Mouse (Mus musculus) gastrocnemius, adult 2 months (tissue): ENCODE results near the gene Twsg1. TPM values are rescaled to one million over a fixed set of nuclear protein-coding genes. Genes with fewer than 3 reads are reported as not detected.

Experiments used
- DNase-seq: peaks from one replicate; pipeline ENCODE4 v3.0.0; 2022
- H3K27ac ChIP-seq: fragments of 200-600 bp; 2 replicates; pipeline ENCODE4 v1.8.1; 2022; ENCODE audit warnings: mild to moderate bottlenecking
- H3K4me3 ChIP-seq: fragments of 200-600 bp; 2 replicates; pipeline ENCODE4 v1.8.1; 2022; ENCODE audit warnings: mild to moderate bottlenecking, moderate library complexity
- CTCF ChIP-seq: fragments of 200-600 bp; IDR thresholded peaks from 2 replicates; pipeline ENCODE4 v1.8.1; 2022; ENCODE audit warnings: antibody characterized with exemption, mild to moderate bottlenecking, moderate library complexity
- intact Hi-C: fragments of 180-260 bp; cut with DNase I; formaldehyde crosslinking; loops from one replicate; pipeline ENCODE4 v1.15.1; 2025
- total RNA-seq, 2 experiments: library from RNA; stranded (reverse); gene quantifications; 2 replicates each; pipeline ENCODE4 v1.2.3; 2021

Gene Twsg1
- total RNA-seq, 2 experiments from 2014 or later = 25.2 to 31.6 TPM

- no peak for DNase-seq
- no peak overlapping the region for H3K27ac ChIP-seq
- intact Hi-C loops = loop anchor here (5.0 kb wide), 2 partner anchors 80 to 155 kb away; no protein-coding TSS in a partner anchor
- peak; percentile 34; the same call in 1 of the 2 replicates for TF ChIP-seq CTCF
- H3K4me3 ChIP-seq = no peak overlapping the region
Observed at GRCm38 (mm10) chr17:65952083-65952482, 1.1 kb upstream of the Twsg1 start.

GRCm38 (mm10) chr17:65950183-65950582 lies 843 bp downstream of the Twsg1 start:
- DNase-seq = no peak
- Histone ChIP-seq H3K4me3 (peak overlapping the region; percentile 79), H3K27ac (peak overlapping the region; percentile 95)
- intact Hi-C loops = loop anchor here (5.0 kb wide), 2 partner anchors 78 to 157 kb away; no protein-coding TSS in a partner anchor
- TF ChIP-seq CTCF = no peak

- peak overlapping the region; percentile 47 for H3K4me3 ChIP-seq
- intact Hi-C loops = no loop called here
- peak overlapping the region; percentile 86 for H3K27ac ChIP-seq
- no peak for DNase-seq
- no peak for TF ChIP-seq CTCF
Observed at GRCm38 (mm10) chr17:65947307-65947706, 3.7 kb downstream of the Twsg1 start.

GRCm38 (mm10) chr17:65945420-65945819 lies 5.6 kb downstream of the Twsg1 start:
- no peak overlapping the region for H3K4me3 ChIP-seq
- no peak overlapping the region for H3K27ac ChIP-seq
- TF ChIP-seq CTCF = no peak
- intact Hi-C loops = no loop called here
- DNase-seq = no peak

GRCm38 (mm10) chr17:65942394-65942793 lies 8.6 kb downstream of the Twsg1 start:
- TF ChIP-seq CTCF = no peak
- no peak overlapping the region for H3K27ac ChIP-seq
- intact Hi-C loops = no loop called here
- no peak overlapping the region for H3K4me3 ChIP-seq
- DNase-seq = no peak

- no peak for TF ChIP-seq CTCF
- intact Hi-C loops = no loop called here
- Histone ChIP-seq H3K27ac (no peak overlapping the region; the same call in 1 of the 2 replicates), H3K4me3 (no peak overlapping the region)
- no peak for DNase-seq
Observed at GRCm38 (mm10) chr17:65941275-65941674, 9.8 kb downstream of the Twsg1 start.

- DNase-seq = no peak
- TF ChIP-seq CTCF = no peak
- Histone ChIP-seq H3K27ac (peak overlapping the region; percentile 74), H3K4me3 (peak overlapping the region; percentile 48)
- intact Hi-C loops = no loop called here
Observed at GRCm38 (mm10) chr17:65940221-65940620, 10.8 kb downstream of the Twsg1 start.

GRCm38 (mm10) chr17:65939461-65940192 lies 11.4 kb downstream of the Twsg1 start:
- intact Hi-C loops = no loop called here
- peak overlapping the region; percentile 48 for H3K4me3 ChIP-seq
- no peak for DNase-seq

GRCm38 (mm10) chr17:65937671-65938070 lies 13.4 kb downstream of the Twsg1 start:
- intact Hi-C loops = no loop called here
- TF ChIP-seq CTCF = no peak
- H3K4me3 ChIP-seq = no peak overlapping the region

More at GRCm38 (mm10) chr17:65939461-65940192, 11.4 kb downstream of the Twsg1 start:
- peak overlapping the region; percentile 74 for H3K27ac ChIP-seq
- no peak for TF ChIP-seq CTCF

GRCm38 (mm10) chr17:65933741-65934140 lies 17.3 kb downstream of the Twsg1 start:
- Histone ChIP-seq H3K27ac (no peak overlapping the region), H3K4me3 (no peak overlapping the region)
- DNase-seq = no peak
- peak; percentile 52 for TF ChIP-seq CTCF
- intact Hi-C loops = no loop called here

More at GRCm38 (mm10) chr17:65937671-65938070, 13.4 kb downstream of the Twsg1 start:
- no peak for DNase-seq
- H3K27ac ChIP-seq = 0 out of 2 replicates have a peak overlapping the region, but pooled peaks have one; percentile 31

GRCm38 (mm10) chr17:65931525-65931924 lies 19.5 kb downstream of the Twsg1 start:
- intact Hi-C loops = no loop called here
- no peak overlapping the region for H3K4me3 ChIP-seq
- DNase-seq = no peak
- H3K27ac ChIP-seq = peak overlapping the region; percentile 74
- no peak for TF ChIP-seq CTCF

- intact Hi-C loops = no loop called here
- no peak for TF ChIP-seq CTCF
- peak; percentile 54 for DNase-seq
- Histone ChIP-seq H3K4me3 (no peak overlapping the region), H3K27ac (peak overlapping the region; percentile 74)
Observed at GRCm38 (mm10) chr17:65930960-65931359, 20.1 kb downstream of the Twsg1 start.

- peak overlapping the region; percentile 28; the same call in 1 of the 2 replicates for H3K27ac ChIP-seq
- TF ChIP-seq CTCF = no peak
- intact Hi-C loops = no loop called here
- no peak overlapping the region for H3K4me3 ChIP-seq
- DNase-seq = no peak
Observed at GRCm38 (mm10) chr17:65930158-65930826, 20.7 kb downstream of the Twsg1 start.
